Mouse (Mus musculus) CH12.LX (cell line): Measurements from ENCODE around the gene 1700018G05Rik. TPM values are rescaled to one million over a fixed set of nuclear protein-coding genes. Genes with fewer than 3 reads are reported as not detected.
"Not testable (repeated sequence)": the region's sequence is repeated elsewhere in the genome, so short reads cannot be mapped to it uniquely, and the experiment has no call there.

Source experiments
- DNase-seq: peaks from one replicate; pipeline ENCODE4 v3.0.0-alpha.2; 2013; ENCODE audit errors: extremely low read depth
- H3K27ac ChIP-seq: 2 replicates; pipeline ENCODE4 v1.5.1; 2012; ENCODE audit warnings: low read depth, mild to moderate bottlenecking, control low read depth, moderate library complexity; ENCODE audit not compliant: insufficient read depth
- H3K27me3 ChIP-seq: replicated peaks from 2 replicates; pipeline ENCODE3; 2012; ENCODE audit warnings: inconsistent platforms
- H3K36me3 ChIP-seq, 2 experiments: replicated peaks in 1 of 2; 2 replicates each; pipeline versions ENCODE3 to v1.6.1; 2012; ENCODE audit warnings: inconsistent platforms in 1 of 2, low read length in 1 of 2, mild to moderate bottlenecking in 1 of 2, mixed read lengths in 1 of 2, moderate library complexity in 1 of 2; ENCODE audit not compliant: control insufficient read depth in 1 of 2, insufficient read depth in 1 of 2
- H3K4me1 ChIP-seq, 2 experiments: 2 replicates each; pipeline ENCODE4 v1.6.1; 2012; ENCODE audit warnings: inconsistent platforms in 1 of 2, moderate library complexity in 1 of 2; ENCODE audit not compliant: insufficient read depth in 2 of 2, control insufficient read depth in 1 of 2
- H3K4me2 ChIP-seq: 2 replicates; pipeline ENCODE4 v1.6.1; 2012; ENCODE audit warnings: low read depth, mild to moderate bottlenecking, control low read depth; ENCODE audit not compliant: poor library complexity, insufficient read depth, severe bottlenecking
- H3K4me3 ChIP-seq, 3 experiments: fragments of 150-350 bp in 1 of 3; sonication (generic) in 1 of 3; replicated peaks in 1 of 3; 2 replicates each; pipeline versions ENCODE3 to v1.5.1; 2011 to 2012; ENCODE audit warnings: low read depth in 2 of 3, low read length in 2 of 3, mild to moderate bottlenecking in 2 of 3, moderate library complexity in 2 of 3, control low read depth in 1 of 3, improper control_type of control experiment in 1 of 3, inconsistent platforms in 1 of 3, mixed read lengths in 1 of 3; ENCODE audit not compliant: poor library complexity in 1 of 3
- H3K79me2 ChIP-seq: replicated peaks from 2 replicates; pipeline ENCODE4 v1.6.1; 2012; ENCODE audit warnings: mild to moderate bottlenecking, moderate library complexity; ENCODE audit not compliant: control insufficient read depth, poor library complexity, insufficient read depth, severe bottlenecking; ENCODE audit errors: extremely low read depth
- H3K9ac ChIP-seq: 2 replicates; pipeline ENCODE4 v1.6.1; 2012; ENCODE audit warnings: low read depth, mild to moderate bottlenecking, control low read depth, moderate library complexity; ENCODE audit not compliant: insufficient read depth
- H3K9me3 ChIP-seq: replicated peaks from 2 replicates; pipeline ENCODE3; 2012; ENCODE audit warnings: low read length, inconsistent platforms, mixed read lengths
- BHLHE40 ChIP-seq: IDR thresholded peaks from 2 replicates; pipeline ENCODE4 v1.6.1; 2011; ENCODE audit warnings: mild to moderate bottlenecking, low read depth, low read length, improper control_type of control experiment
- CHD1 ChIP-seq: IDR thresholded peaks from 2 replicates; pipeline ENCODE4 v1.6.1; 2012; ENCODE audit warnings: low read depth, low read length, improper control_type of control experiment, inconsistent platforms
- CTCF ChIP-seq, 2 experiments: IDR thresholded peaks in 1 of 2; conservative IDR thresholded peaks in 1 of 2; 2 replicates each; pipeline ENCODE4 v1.5.1; 2011 to 2012; ENCODE audit warnings: low read depth in 2 of 2, low read length in 2 of 2, improper control_type of control experiment in 1 of 2, inconsistent platforms in 1 of 2, mild to moderate bottlenecking in 1 of 2, moderate library complexity in 1 of 2
- EP300 ChIP-seq: IDR thresholded peaks from 2 replicates; pipeline ENCODE4 v1.6.1; 2011; ENCODE audit warnings: low read length, improper control_type of control experiment
- IRF4 ChIP-seq: IDR thresholded peaks from 2 replicates; pipeline ENCODE4 v1.6.1; 2014; ENCODE audit warnings: low read depth, mild to moderate bottlenecking, inconsistent platforms, low read length, improper control_type of control experiment
- JUN ChIP-seq: IDR thresholded peaks from 2 replicates; pipeline ENCODE4 v1.6.1; 2011; ENCODE audit warnings: low read depth, mild to moderate bottlenecking, low read length, improper control_type of control experiment, moderate library complexity; ENCODE audit not compliant: insufficient read depth
- MAX ChIP-seq: IDR thresholded peaks from 2 replicates; pipeline ENCODE4 v1.6.1; 2011; ENCODE audit warnings: low read length, improper control_type of control experiment
- RAD21 ChIP-seq: IDR thresholded peaks from 2 replicates; pipeline ENCODE4 v1.6.1; 2011; ENCODE audit warnings: low read depth, mild to moderate bottlenecking, low read length, improper control_type of control experiment, moderate library complexity
- SMC3 ChIP-seq: IDR thresholded peaks from 2 replicates; pipeline ENCODE4 v1.6.1; 2011; ENCODE audit warnings: low read depth, low read length, improper control_type of control experiment
- dilution Hi-C: fragments of 300-500 bp; cut with MboI; formaldehyde crosslinking; loops from 2 replicates; pipeline ENCODE4 v1.14.3; 2020; ENCODE audit warnings: low sequenced_read_pairs; ENCODE audit not compliant: extremely low pct_unique_long_range_greater_than_20kb, extremely low pct_ligation_motif_present
- in situ Hi-C: fragments of 300-500 bp; cut with MboI; formaldehyde crosslinking; loops from 3 replicates; pipeline ENCODE4 v1.14.3; 2019; ENCODE audit warnings: low sequenced_read_pairs, low pct_ligation_motif_present, low pct_unique_long_range_greater_than_20kb, mixed read lengths
- polyA plus RNA-seq: library from polyadenylated mRNA; unstranded; fragments of >175 nt; gene quantifications from 2 replicates; pipeline ENCODE4 v1.2.1, GENCODE M21; 2012; ENCODE audit warnings: low read depth; ENCODE audit not compliant: insufficient read length
- total RNA-seq, 2 experiments: library from RNA; depleted of rRNA; stranded (reverse); fragments of 300-350 nt in 1 of 2; fragments of >200 nt in 1 of 2; gene quantifications; 2 replicates each; pipeline ENCODE4 v1.2.3; 2012 to 2014

1700018G05Rik gene
- not detected in 2 replicates for total RNA-seq (2012; rRNA removed)
- total RNA-seq (2014; rRNA removed), result not detected in 2 replicates
- not detected in 2 replicates for polyA plus RNA-seq

- H3K4me1 ChIP-seq, in situ Hi-C loops, H3K9ac ChIP-seq: not testable (repeated sequence)
Measured at GRCm38 (mm10) chrX:102928072-102928471, at the start of gene 1700018G05Rik. Gene 1700018G05Rik (plus strand): TSS chrX:102928372.

GRCm38 (mm10) chrX:102908587-102908986, 19.6 kb upstream of the 1700018G05Rik start, which contains the start of the genes Dmrtc1a and 1700011M02Rik:
Gene Dmrtc1a (minus strand): TSS chrX:102908687.
Gene 1700011M02Rik (plus strand): TSS chrX:102908905.
- in situ Hi-C loops, H3K4me3 ChIP-seq, H3K27ac ChIP-seq, H3K9me3 ChIP-seq, DNase-seq, H3K36me3 ChIP-seq, H3K4me1 ChIP-seq, H3K9ac ChIP-seq, H3K4me2 ChIP-seq, dilution Hi-C loops, H3K79me2 ChIP-seq, H3K27me3 ChIP-seq: not testable (repeated sequence)

More at GRCm38 (mm10) chrX:102928072-102928471, at the start of gene 1700018G05Rik:
- H3K27ac ChIP-seq, DNase-seq, H3K9me3 ChIP-seq, dilution Hi-C loops, H3K79me2 ChIP-seq, H3K4me3 ChIP-seq, H3K4me2 ChIP-seq, H3K36me3 ChIP-seq, H3K27me3 ChIP-seq: not testable (repeated sequence)

GRCm38 (mm10) chrX:102914823-102915222, 13.3 kb upstream of the 1700018G05Rik start:
- H3K4me3 ChIP-seq, in situ Hi-C loops, H3K9ac ChIP-seq, H3K9me3 ChIP-seq, H3K4me2 ChIP-seq, H3K36me3 ChIP-seq, H3K4me1 ChIP-seq, H3K79me2 ChIP-seq, dilution Hi-C loops, H3K27ac ChIP-seq, H3K27me3 ChIP-seq: not testable (repeated sequence)
- peak; percentile 30 for TF ChIP-seq EP300
- peak; percentile 28; the same call in 1 of the 2 replicates for TF ChIP-seq MAX
- peak; percentile 15; the same call in 1 of the 2 replicates for TF ChIP-seq JUN
- TF ChIP-seq CHD1, result peak; percentile 86; the same call in 1 of the 2 replicates
- TF ChIP-seq BHLHE40, result peak; percentile 32; the same call in 1 of the 2 replicates
- peak; percentile 62 for TF ChIP-seq IRF4
- DNase-seq, result peak; percentile 0

- H3K4me2 ChIP-seq, in situ Hi-C loops: not testable (repeated sequence)
- TF ChIP-seq SMC3 (peak; percentile 17; the same call in 1 of the 2 replicates), RAD21 (peak; percentile 13), CTCF (conservative IDR thresholded peaks at IDR 0.05 in 1 of 2, IDR thresholded peaks at IDR 0.05 in 1 of 2; ENCODE audit: low read depth in 2 of 2, low read length in 2 of 2) (peak in 1 of 2 experiments; percentile 41; a peak in 2 of 4 replicates), BHLHE40 (0 out of 2 replicates have a peak, but pooled peaks have one; percentile 30)
- TF ChIP-seq, all 38 proteins: peak for 4; not testable (repeated sequence) for 34
- H3K27me3 ChIP-seq, H3K27ac ChIP-seq, H3K4me1 ChIP-seq, dilution Hi-C loops, H3K9ac ChIP-seq, H3K36me3 ChIP-seq, H3K4me3 ChIP-seq, H3K79me2 ChIP-seq, H3K9me3 ChIP-seq: not testable (repeated sequence)
- DNase-seq, result peak; percentile 18
Measured at GRCm38 (mm10) chrX:102926707-102927106, 1.5 kb upstream of the 1700018G05Rik start.
